Mouse (Mus musculus): Measurements from ENCODE around the gene Scn8a. TPM values are rescaled to one million over a fixed set of nuclear protein-coding genes. Genes with fewer than 3 reads are reported as not detected.
"Not testable (repeated sequence)": the region's sequence is repeated elsewhere in the genome, so short reads cannot be mapped to it uniquely, and the experiment has no call there.

The Scn8a gene
- not detected in 2 replicates for polyA plus RNA-seq (2012; ENCODE audit: insufficient read depth, low replicate concordance)

DNA sequence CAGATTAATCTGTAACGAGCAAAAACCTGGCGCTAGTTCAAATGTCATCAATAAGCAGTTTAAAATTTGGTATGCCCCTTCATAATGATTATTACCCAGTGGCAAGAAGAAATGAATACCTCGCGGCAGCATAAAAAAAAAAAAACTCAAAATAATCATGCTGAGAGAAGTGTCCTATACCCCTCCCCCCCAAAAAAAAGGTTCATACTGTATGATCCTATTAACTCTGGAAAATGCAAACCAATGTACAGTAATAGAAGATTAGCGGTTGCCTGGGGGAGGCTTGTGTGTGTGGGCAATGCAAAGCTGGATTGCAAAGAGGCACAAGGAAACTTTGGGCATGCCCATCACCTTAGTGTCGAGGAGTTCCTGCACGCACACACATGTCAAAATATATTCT lies at the start of gene Scn8a:
TSS of gene Scn8a (plus strand) at position 301 of the 400 bp plus-strand sequence.
- TF ChIP-seq GATA1 (IDR thresholded peaks at IDR 0.05; ENCODE audit: borderline replicate concordance, low read length) (no peak), FLI1 (IDR thresholded peaks at IDR 0.05; ENCODE audit: low read length) (no peak)
- Histone ChIP-seq H3K4me1 (peaks cover 9% of the 10 kb centered on the region), H3K9me3 (peaks cover 20% of the 10 kb centered on the region), H3K4me3 (replicated peaks) (peak within 1 kb of the TSS; percentile 73), H3K36me3 (replicated peaks; ENCODE audit: low read length) (no peaks in the 10 kb centered on the region), H3K27me3 (replicated peaks) (peaks cover 73% of the 10 kb centered on the region)

GRCm38 (mm10) chr15:100821824-100822223 lies 47.8 kb upstream of the Scn8a start:
- Histone ChIP-seq H3K9me3 (no peaks in the 10 kb centered on the region), H3K27me3 (replicated peaks) (peaks cover 70% of the 10 kb centered on the region), H3K4me1 (no peaks in the 10 kb centered on the region), H3K36me3 (replicated peaks; ENCODE audit: low read length) (no peaks in the 10 kb centered on the region), H3K4me3 (replicated peaks) (no peak overlapping the region)
- no peak for TF ChIP-seq GATA1 (IDR thresholded peaks at IDR 0.05; ENCODE audit: borderline replicate concordance, low read length)
- TF ChIP-seq FLI1 (IDR thresholded peaks at IDR 0.05; ENCODE audit: low read length): no peak

- not testable (repeated sequence) for H3K36me3 ChIP-seq (replicated peaks; ENCODE audit: low read length); H3K4me3 ChIP-seq (replicated peaks); H3K4me1 ChIP-seq; H3K9me3 ChIP-seq
- H3K27me3 ChIP-seq (replicated peaks): peaks cover 66% of the 10 kb centered on the region
These were observed 47.3 kb upstream of the Scn8a start for GRCm38 (mm10) chr15:100822370-100822769.

- TF ChIP-seq GATA1 (IDR thresholded peaks at IDR 0.05; ENCODE audit: borderline replicate concordance, low read length): no peak
- no peaks in the 10 kb centered on the region for H3K36me3 ChIP-seq (replicated peaks; ENCODE audit: low read length)
- no peak overlapping the region for H3K4me3 ChIP-seq (replicated peaks)
- H3K9me3 ChIP-seq: peaks cover 7% of the 10 kb centered on the region
- H3K4me1 ChIP-seq: no peaks in the 10 kb centered on the region
- peaks cover 70% of the 10 kb centered on the region for H3K27me3 ChIP-seq (replicated peaks)
These were observed 44.3 kb upstream of the Scn8a start for GRCm38 (mm10) chr15:100825249-100825856.

DNA sequence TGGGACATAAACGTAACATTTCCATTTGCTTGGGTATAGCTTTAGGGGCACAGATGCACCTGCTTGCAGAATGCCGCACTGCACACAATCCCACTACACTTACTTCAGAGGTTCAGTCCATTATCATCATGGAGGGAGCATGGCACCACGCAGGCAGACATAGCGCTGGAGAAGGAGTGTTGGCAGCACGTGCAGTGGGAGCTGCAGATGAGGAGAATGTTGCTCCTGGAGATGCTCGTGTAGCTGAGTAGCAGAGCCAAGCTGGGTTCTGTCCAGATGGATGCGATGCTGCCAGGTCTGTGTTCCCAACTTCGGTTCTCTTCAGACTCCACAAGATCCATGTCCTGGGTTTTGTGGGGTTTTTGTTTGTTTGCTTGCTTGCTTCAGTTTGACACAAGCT lies 43.6 kb upstream of the Scn8a start:
- Histone ChIP-seq H3K36me3 (replicated peaks; ENCODE audit: low read length) (no peaks in the 10 kb centered on the region), H3K27me3 (replicated peaks) (peaks cover 73% of the 10 kb centered on the region), H3K9me3 (peaks cover 14% of the 10 kb centered on the region), H3K4me1 (no peaks in the 10 kb centered on the region), H3K4me3 (replicated peaks) (no peak overlapping the region)
- no peak for TF ChIP-seq FLI1 (IDR thresholded peaks at IDR 0.05; ENCODE audit: low read length)
- TF ChIP-seq GATA1 (IDR thresholded peaks at IDR 0.05; ENCODE audit: borderline replicate concordance, low read length): no peak

DNA sequence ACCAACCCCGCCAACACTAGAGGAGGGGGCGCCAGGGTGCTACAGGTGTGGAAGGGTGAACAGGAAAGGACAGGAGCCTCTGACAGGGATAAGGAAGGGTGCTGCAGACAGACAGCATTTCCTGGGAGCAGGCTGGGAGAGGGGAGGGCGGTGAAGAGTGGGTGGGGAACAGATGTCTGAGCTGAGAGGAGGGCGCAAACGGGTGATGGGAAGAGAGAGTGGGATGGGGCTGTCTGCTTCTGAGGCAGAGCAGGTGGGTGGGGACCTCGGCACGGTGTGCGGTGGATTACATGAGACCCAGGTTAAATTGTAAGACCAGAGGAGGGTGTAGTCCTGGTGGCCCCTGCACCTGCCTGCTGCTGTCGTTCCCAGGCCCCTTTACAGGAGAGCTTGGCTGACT lies 39.9 kb upstream of the Scn8a start:
- Histone ChIP-seq H3K9me3 (peaks cover 15% of the 10 kb centered on the region), H3K4me3 (replicated peaks) (no peak overlapping the region), H3K4me1 (no peaks in the 10 kb centered on the region), H3K36me3 (replicated peaks; ENCODE audit: low read length) (no peaks in the 10 kb centered on the region), H3K27me3 (replicated peaks) (peaks cover 64% of the 10 kb centered on the region)
- no peak for TF ChIP-seq FLI1 (IDR thresholded peaks at IDR 0.05; ENCODE audit: low read length)
- TF ChIP-seq GATA1 (IDR thresholded peaks at IDR 0.05; ENCODE audit: borderline replicate concordance, low read length): no peak

DNA sequence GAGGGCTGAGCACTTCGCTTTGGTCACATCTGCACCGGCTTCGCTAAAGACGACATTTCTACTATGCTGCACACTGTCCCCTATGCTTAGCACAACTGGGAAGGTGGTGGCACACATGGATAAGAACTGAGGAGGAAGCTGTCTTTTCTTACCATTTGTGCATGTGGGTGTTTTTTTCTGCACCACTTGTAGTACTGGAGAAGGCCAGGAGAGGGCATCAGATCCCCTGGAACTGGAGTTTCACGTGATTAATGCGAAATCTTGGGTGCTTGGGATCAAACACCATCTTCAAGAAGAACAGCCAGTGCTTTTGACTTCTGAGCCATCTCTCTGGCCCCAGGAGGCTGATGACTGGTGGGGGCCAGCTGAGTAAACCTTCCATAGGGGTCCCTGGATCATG lies 39.0 kb upstream of the Scn8a start:
- Histone ChIP-seq H3K36me3 (replicated peaks; ENCODE audit: low read length) (no peaks in the 10 kb centered on the region), H3K4me1 (no peaks in the 10 kb centered on the region), H3K9me3 (peaks cover 15% of the 10 kb centered on the region), H3K27me3 (replicated peaks) (peaks cover 62% of the 10 kb centered on the region), H3K4me3 (replicated peaks) (no peak overlapping the region)
- TF ChIP-seq FLI1 (IDR thresholded peaks at IDR 0.05; ENCODE audit: low read length): no peak
- no peak for TF ChIP-seq GATA1 (IDR thresholded peaks at IDR 0.05; ENCODE audit: borderline replicate concordance, low read length)

- H3K27me3 ChIP-seq (replicated peaks): peaks cover 64% of the 10 kb centered on the region
- no peaks in the 10 kb centered on the region for H3K36me3 ChIP-seq (replicated peaks; ENCODE audit: low read length)
- H3K4me3 ChIP-seq (replicated peaks): no peak overlapping the region
- peaks cover 18% of the 10 kb centered on the region for H3K9me3 ChIP-seq
- TF ChIP-seq GATA1 (IDR thresholded peaks at IDR 0.05; ENCODE audit: borderline replicate concordance, low read length) (no peak), FLI1 (IDR thresholded peaks at IDR 0.05; ENCODE audit: low read length) (no peak)
- no peaks in the 10 kb centered on the region for H3K4me1 ChIP-seq
These were observed 37.5 kb upstream of the Scn8a start for GRCm38 (mm10) chr15:100832144-100832543.

DNA sequence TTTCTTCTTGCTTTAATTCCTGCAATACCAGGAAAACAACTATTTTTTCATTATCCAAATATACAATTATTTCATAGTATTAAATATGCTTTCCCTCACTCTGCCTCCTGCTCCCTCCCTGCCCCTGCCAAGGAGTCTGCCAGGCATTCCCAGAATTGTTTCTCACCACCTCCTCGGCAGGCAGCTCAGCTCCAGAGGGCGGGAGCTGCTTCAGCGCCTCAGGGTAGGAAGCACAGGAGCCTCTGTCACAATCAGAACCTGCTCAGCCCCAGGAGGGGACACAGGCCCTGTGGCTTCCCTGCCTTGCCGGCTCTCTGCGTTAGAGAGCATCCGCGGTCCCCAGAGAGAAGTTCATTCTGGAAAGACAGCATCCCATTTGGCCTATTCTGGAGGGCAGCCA lies 36.9 kb upstream of the Scn8a start:
- H3K27me3 ChIP-seq (replicated peaks): peaks cover 62% of the 10 kb centered on the region
- H3K9me3 ChIP-seq: peaks cover 24% of the 10 kb centered on the region
- TF ChIP-seq GATA1 (IDR thresholded peaks at IDR 0.05; ENCODE audit: borderline replicate concordance, low read length): no peak
- no peak for TF ChIP-seq FLI1 (IDR thresholded peaks at IDR 0.05; ENCODE audit: low read length)
- no peak overlapping the region for H3K4me3 ChIP-seq (replicated peaks)
- no peaks in the 10 kb centered on the region for H3K36me3 ChIP-seq (replicated peaks; ENCODE audit: low read length)
- no peaks in the 10 kb centered on the region for H3K4me1 ChIP-seq

DNA sequence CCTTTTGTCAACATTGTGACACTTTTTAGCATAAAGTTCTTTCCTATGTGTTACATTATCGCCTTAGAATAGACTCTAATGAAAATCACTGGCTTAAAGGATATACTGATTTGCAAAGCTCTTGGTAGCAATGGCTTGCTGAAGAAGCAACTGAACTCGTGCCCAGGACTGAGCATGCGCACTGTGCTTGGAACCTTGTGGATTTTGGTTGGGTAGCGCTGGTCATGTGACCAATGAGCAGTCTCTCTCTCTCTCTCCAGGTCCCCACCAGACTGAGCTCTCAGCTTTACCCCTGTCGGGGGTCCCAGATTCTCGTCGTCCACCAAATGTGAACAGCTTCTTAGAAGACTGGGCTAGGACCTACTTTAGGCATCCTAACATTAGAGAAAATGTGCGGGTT lies 32.9 kb upstream of the Scn8a start:
- Histone ChIP-seq H3K9me3 (peaks cover 19% of the 10 kb centered on the region), H3K36me3 (replicated peaks; ENCODE audit: low read length) (no peaks in the 10 kb centered on the region), H3K4me3 (replicated peaks) (no peak overlapping the region), H3K4me1 (no peaks in the 10 kb centered on the region), H3K27me3 (replicated peaks) (peaks cover 49% of the 10 kb centered on the region)
- no peak for TF ChIP-seq GATA1 (IDR thresholded peaks at IDR 0.05; ENCODE audit: borderline replicate concordance, low read length)
- TF ChIP-seq FLI1 (IDR thresholded peaks at IDR 0.05; ENCODE audit: low read length): no peak

Data from megakaryocyte, embryonic 14.5 days (primary cell).